Mouse (Mus musculus) spleen, adult 2 months (tissue): Measurements from ENCODE around the gene Mia.

Source experiments
- CTCF ChIP-seq: fragments of 200-500 bp; IDR thresholded peaks from 2 replicates; pipeline ENCODE4 v1.5.1; 2011; ENCODE audit warnings: mild to moderate bottlenecking, inconsistent platforms; ENCODE audit not compliant: insufficient read depth, insufficient read length, insufficient replicate concordance; ENCODE audit errors: extremely low read depth
- POLR2A ChIP-seq: fragments of 200-500 bp; IDR thresholded peaks from 2 replicates; pipeline ENCODE4 v1.6.1; 2011; ENCODE audit warnings: low read depth, low read length, inconsistent platforms

GRCm38 (mm10) chr7:27156005-27156404 is 25.0 kb downstream of the Mia start:
- TF ChIP-seq POLR2A (no peak), CTCF (no peak)
